Mouse (Mus musculus) urinary bladder, postnatal 36 days (tissue): ENCODE measurements around the gene Slc16a12.

Experiments used
- DNase-seq, 2 experiments: peaks; one replicate each; pipeline ENCODE4 v3.0.0; 2022; ENCODE audit warnings: low spot score in 2 of 2, mixed read lengths in 1 of 2

Slc16a12 gene

DNA sequence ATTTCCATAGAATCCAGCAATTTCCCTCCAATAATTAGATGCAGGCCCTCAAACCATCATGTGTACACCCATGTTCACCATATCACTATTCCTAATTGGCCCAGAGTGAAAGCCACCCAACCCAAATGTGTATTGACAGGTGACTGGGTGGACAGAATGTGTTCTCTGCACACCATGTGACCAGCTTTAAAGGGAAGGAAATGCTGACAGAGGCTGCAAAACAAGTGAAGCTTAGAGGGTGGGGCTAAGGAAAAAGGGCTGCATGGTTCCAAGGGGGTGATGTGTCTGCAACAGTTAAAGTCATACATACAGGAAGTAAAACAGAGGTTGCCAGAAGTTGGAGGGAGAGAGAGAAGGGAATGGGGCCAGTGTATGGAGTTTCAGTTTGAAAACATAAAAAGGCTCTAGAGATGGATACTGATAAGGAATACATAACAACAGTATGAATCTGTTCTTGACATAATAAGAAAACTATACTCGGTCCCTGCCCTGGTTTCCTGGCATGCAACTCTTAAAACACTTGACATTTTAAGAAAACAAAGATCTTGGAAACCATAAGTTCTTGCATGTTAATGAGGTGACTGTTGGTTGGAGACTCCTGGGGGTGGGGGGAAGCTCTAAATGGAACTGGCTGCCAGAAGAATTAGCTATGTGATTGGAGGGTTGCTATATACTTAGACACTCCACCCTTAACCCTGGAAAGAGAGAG lies 20.7 kb downstream of the Slc16a12 start:
- DNase-seq: no peak

DNA sequence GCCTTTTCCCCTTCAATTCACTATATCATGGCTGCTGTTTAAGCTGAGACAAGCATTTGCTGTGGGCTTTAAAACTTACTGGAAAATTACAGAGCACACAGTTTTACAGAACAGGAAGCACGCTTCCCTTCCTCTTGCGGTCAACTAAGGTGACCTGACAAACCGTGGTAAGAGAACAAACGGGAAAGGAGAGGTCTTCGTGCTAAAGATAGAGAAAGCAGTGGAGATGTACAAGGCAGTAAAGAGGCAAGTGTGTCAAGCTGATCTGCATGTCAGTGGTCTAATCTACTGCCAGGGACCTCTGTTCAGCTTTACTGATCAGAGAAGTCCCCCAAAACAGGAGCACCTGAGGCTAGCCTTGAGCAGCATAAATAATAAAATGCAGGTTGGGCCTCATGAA lies 21.7 kb downstream of the Slc16a12 start:
- DNase-seq: no peak

GRCm38 (mm10) chr19:34724598-34724997 lies 22.5 kb downstream of the Slc16a12 start:
- DNase-seq: no peak

DNA sequence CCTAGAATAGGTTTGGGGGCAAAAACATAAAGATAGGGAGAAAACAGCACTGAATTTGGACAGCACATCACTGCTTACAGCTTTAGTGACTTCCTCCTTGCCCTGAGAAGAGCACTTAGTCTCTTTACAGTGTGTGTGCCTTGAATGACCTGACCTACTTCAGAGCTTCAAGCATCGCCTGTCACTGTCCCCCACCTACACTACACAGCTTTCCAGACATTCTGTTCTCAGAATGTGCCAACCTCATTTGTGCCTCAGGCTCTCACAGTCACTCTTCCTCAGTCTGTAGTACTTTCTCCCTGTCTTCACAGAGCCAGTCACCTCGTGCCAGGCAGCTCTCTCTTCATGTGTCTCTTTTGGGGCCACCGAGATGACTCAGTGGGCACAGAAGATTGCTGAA lies 24.5 kb downstream of the Slc16a12 start:
- DNase-seq: no peak

- DNase-seq: no peak
Measured at GRCm38 (mm10) chr19:34720130-34720529, 27.0 kb downstream of the Slc16a12 start.

DNA sequence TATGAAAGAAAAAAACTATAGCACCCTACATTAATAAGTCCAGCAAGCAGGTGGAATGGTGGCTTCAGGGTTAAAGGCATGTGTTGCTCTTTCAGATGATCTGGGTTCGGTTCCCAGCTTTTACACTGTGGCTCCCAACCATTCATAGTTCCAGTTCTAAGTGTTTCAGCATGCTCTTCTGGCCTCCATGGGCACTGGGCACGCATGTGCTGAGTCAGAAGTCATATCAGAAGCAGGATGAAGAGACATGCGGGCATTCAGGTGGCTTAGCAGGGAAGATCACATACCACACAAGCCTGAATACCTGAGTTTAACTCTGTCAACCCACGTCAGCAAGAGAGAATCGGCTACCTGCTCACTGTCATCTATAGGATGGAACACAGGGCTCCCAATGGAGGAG lies 28.1 kb downstream of the Slc16a12 start:
- DNase-seq: no peak

GRCm38 (mm10) chr19:34718478-34718877 lies 28.6 kb downstream of the Slc16a12 start:
- no peak for DNase-seq

GRCm38 (mm10) chr19:34715895-34716294 lies 31.2 kb downstream of the Slc16a12 start:
- no peak for DNase-seq

GRCm38 (mm10) chr19:34714250-34714666 lies 32.8 kb downstream of the Slc16a12 start:
- no peak for DNase-seq

DNA sequence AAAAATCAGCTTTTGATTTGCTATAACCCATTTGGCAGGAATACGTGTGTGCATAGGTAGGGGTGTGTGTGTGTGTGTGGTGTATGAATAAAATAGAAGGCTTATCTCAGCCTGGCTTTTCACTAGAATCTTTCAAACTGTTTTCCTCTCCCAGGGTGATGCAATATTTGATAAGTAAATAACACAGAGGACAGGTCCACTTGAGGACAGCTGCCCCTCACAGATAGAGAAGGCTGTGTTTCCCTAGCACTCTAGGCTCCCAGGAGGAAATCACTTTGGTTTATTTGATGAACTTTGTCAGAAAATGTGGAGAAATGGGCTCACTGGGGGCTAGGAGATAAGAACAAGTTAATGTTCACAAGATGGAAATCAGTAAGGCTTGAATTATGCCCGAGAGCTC lies 35.0 kb downstream of the Slc16a12 start:
- DNase-seq: no peak

- no peak for DNase-seq
Measured at GRCm38 (mm10) chr19:34708221-34708620, 38.9 kb downstream of the Slc16a12 start.

- no peak for DNase-seq
Measured at GRCm38 (mm10) chr19:34707571-34707970, 39.5 kb downstream of the Slc16a12 start.

GRCm38 (mm10) chr19:34706261-34706660 lies 40.8 kb downstream of the Slc16a12 start:
- no peak for DNase-seq

GRCm38 (mm10) chr19:34705141-34705540 lies 41.9 kb downstream of the Slc16a12 start:
- no peak for DNase-seq

DNA sequence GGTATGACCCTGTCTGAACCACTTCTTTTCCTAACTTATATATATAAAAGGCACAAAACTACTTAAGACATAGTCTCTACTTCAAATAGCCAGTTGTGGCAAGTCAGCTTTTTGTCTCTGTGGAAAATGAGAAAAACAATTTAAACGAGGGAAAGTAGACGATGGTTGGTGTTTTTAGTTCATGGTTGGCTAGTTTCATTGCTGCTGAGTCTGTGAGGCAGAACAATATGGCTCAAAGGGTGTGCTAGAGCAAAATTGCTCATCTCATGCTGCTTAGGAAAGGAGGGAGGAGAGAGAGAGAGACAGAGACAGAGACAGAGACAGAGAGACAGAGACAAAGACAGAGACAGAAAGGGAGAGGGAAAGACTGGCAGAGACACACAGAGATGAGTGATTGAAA lies 47.8 kb downstream of the Slc16a12 start:
- DNase-seq: no peak

DNA sequence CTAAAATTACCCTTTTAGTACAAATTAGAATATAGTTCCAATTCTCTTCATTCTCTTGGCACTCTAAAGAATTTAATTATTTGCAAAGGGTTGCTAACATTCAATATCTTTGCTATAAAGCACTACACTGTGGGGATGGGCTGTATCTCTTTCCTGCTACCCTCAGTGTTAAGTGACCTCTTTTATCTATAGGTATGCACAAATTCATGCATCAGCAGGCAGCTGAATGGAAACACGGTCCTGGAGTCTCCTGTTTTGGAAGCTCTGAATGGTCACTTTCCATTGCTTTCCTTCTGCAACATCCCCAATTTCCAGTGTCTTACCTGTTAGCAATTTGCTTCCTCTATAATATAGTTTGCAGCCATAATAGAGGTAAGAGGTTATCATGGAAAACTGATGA lies 48.2 kb downstream of the Slc16a12 start:
- DNase-seq: no peak

DNA sequence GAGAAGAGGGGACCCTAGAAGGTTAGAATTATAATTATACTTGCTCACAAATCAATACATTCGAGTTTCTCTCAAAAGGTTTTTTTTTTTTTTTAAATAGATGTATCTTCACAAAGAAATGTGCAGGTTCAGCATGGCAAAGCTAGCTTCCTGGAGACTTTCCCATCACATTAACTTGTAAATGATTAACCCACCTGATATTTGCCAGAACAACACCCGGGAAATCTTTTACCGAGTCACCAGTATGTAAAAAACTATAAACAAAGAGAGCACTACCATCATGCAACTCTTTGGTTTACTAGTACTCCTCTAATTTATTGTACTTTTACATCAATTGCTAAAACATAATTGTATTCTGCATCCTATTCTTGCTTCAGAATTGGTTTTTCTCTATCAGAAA lies 48.7 kb downstream of the Slc16a12 start:
- DNase-seq: no peak

DNA sequence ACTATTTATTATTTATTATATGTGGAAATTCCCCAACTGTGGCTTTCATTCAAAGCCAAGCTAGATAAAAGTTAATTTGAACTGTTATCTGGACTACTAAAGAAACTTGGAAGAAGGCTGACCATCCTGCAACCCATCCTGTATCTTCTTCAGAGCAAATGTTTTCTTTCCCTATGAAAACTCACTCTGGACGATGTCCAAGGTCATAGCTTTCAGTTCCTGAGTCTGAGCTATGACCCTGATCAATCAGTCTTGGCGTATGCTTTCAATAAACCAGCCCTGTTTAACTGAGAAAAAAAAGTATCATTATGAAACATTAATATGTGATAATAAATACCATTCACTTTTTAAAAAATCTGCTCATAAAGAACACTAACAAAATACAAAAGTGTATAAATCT lies 49.6 kb downstream of the Slc16a12 start:
- DNase-seq: no peak

GRCm38 (mm10) chr19:34696352-34696986 lies 50.6 kb downstream of the Slc16a12 start:
- DNase-seq: peak in 1 of 2 experiments; percentile 10

- DNase-seq: no peak
Measured at GRCm38 (mm10) chr19:34691402-34691801, 55.7 kb downstream of the Slc16a12 start.

GRCm38 (mm10) chr19:34685530-34685929 lies 61.6 kb downstream of the Slc16a12 start:
- no peak for DNase-seq

DNA sequence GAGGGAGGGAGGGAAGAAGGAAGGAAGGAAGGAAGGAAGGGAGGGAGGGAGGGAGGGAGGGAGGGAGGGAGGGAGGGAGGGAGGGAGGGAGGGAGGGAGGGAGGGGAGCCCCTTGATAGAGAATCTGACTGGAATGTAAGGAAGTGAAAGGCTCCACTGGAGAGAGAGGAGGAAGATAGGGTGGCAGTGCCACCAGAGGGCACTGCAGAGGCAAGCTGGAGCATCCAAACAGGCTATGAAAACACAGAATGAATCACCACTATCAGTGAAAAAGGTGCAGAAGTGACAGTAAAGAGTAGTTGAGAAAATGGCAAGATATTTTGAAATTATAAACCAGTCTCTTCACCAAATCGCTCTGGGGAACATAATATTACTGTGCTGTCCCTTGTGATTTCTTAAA lies 62.2 kb downstream of the Slc16a12 start:
- DNase-seq: peak; percentile 14 to 27

DNA sequence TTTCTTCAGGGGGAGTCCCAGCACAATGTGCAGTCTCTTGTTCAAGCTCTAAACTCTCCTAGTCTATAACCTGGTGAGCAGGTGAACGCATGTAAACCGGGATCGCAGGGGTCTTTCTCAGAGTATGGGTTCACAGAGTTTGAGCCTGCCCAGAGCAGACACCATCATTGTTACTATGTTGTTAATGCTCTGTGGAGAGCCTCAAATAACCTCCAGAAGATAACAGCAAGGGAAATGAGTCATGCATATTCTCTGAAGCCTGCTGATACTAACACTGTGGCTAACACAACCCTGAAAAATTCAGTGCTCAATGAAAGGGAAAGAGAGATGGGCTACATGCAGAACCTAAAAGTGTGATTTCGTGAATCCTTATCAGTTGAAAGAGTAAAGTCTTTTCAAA lies 68.7 kb downstream of the Slc16a12 start:
- no peak for DNase-seq

DNA sequence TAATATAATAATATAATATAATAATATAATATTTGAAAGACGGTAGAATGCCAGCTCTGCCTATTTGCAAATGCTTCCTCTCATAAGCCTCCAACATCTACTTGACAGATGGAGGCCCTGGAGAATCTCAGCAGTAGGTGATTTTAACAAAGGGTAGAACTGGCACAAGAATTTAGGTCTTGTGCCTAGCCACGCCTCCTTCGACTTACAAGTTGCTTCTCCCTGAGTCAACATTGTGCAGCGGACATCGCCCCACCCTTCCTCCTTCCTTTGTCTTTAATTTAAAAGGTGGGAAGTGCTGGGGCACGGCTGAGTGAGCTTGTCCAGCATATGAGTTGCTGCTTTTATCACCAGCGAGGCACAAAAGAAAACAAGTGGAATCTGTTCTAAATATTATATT lies 73.6 kb downstream of the Slc16a12 start:
- peak in 1 of 2 experiments; percentile 15 for DNase-seq
